ENCODE assay signal across 9 mouse cellular contexts in genomic region chr2:19759169-19759568, GRCm38 (mm10).
DNase-seq lines count a peak whose midpoint lies in the region; ATAC-seq lines count a peak whose summit lies in the region.
"Had no signal": no experiment of that assay in that cellular context is flagged by ENCODE, and none has a peak within 500 bp of the region (broad histone marks: within the 10 kb centered on the region; RNA-seq: fewer than 3 reads in every experiment).

No protein-coding gene starts in this region.

- no peak overlapping the region for H3K27ac ChIP-seq in hindbrain, embryonic 16.5 days (ENCODE audit: low read depth, low read length)
- no peak overlapping the region for H3K27ac ChIP-seq in hindbrain, embryonic 11.5 days (ENCODE audit: low read depth, low read length)
- H3K27ac ChIP-seq in kidney, embryonic 16.5 days (ENCODE audit: low read length): no peak overlapping the region

- H3K4me2 ChIP-seq in hindbrain, embryonic 16.5 days (ENCODE audit: low read length): no peak overlapping the region
- H3K4me2 ChIP-seq in hindbrain, embryonic 11.5 days (replicated peaks; ENCODE audit: low read depth, low read length): no peak overlapping the region
- H3K4me2 ChIP-seq in kidney, embryonic 16.5 days (replicated peaks; ENCODE audit: low read depth, low read length): no peak overlapping the region

- no peak for DNase-seq in hindbrain, embryonic 11.5 days (ENCODE audit: low spot score)
- peak; percentile 19 for DNase-seq in right cerebral cortex, adult 18-20 months
- no peak for DNase-seq in right cerebral cortex, postnatal 25 days
- DNase-seq in right cerebral cortex, postnatal 4 days: peak; percentile 25
- DNase-seq in yolk sac, embryonic 10.5 days (ENCODE audit: low spot score): no peak
- no peak for DNase-seq in urinary bladder, adult 2 months (ENCODE audit: low spot score)

- H3K9ac ChIP-seq in hindbrain, embryonic 16.5 days (ENCODE audit: low read depth, low read length): no peak overlapping the region
- no peak overlapping the region for H3K9ac ChIP-seq in hindbrain, embryonic 11.5 days (ENCODE audit: low read depth, low read length)
- H3K9ac ChIP-seq in kidney, embryonic 16.5 days (replicated peaks; ENCODE audit: low read length): no peak overlapping the region

- H3K4me1 ChIP-seq in hindbrain, embryonic 16.5 days (ENCODE audit: control insufficient read depth, insufficient read depth, low read depth, low read length): no peaks in the 10 kb centered on the region
- H3K4me1 ChIP-seq in hindbrain, embryonic 11.5 days (replicated peaks; ENCODE audit: control insufficient read depth, insufficient read depth, low read length): no peaks in the 10 kb centered on the region
- H3K4me1 ChIP-seq in kidney, embryonic 16.5 days (ENCODE audit: insufficient read depth, low read length): no peaks in the 10 kb centered on the region

- 63% methylated on average over 2 of the region's 2 CpGs for WGBS in hindbrain, embryonic 16.5 days
- 56% methylated on average over 2 of the region's 2 CpGs for WGBS in hindbrain, embryonic 11.5 days
- 44% methylated on average over 2 of the region's 2 CpGs for WGBS in kidney, embryonic 16.5 days

- peak; percentile 56 for ATAC-seq in hindbrain, embryonic 16.5 days
- no peak for ATAC-seq in hindbrain, embryonic 11.5 days (ENCODE audit: low FRiP score)
- ATAC-seq in kidney, embryonic 16.5 days (ENCODE audit: low FRiP score, low TSS enrichment): peak; percentile 23; the same call in 1 of the 2 replicates

- no peaks in the 10 kb centered on the region for H3K27me3 ChIP-seq in hindbrain, embryonic 16.5 days (replicated peaks; ENCODE audit: control insufficient read depth, insufficient read depth, low read length)
- no peaks in the 10 kb centered on the region for H3K27me3 ChIP-seq in hindbrain, embryonic 11.5 days (ENCODE audit: control insufficient read depth, insufficient read depth, low read length)
- no peaks in the 10 kb centered on the region for H3K27me3 ChIP-seq in kidney, embryonic 16.5 days (ENCODE audit: insufficient read depth, low read length)

- no peak overlapping the region for H3K4me3 ChIP-seq in hindbrain, embryonic 16.5 days (ENCODE audit: low read length)
- H3K4me3 ChIP-seq in hindbrain, embryonic 11.5 days (ENCODE audit: low read depth, low read length): no peak overlapping the region
- no peak overlapping the region for H3K4me3 ChIP-seq in kidney, embryonic 16.5 days (ENCODE audit: low read length)
- H3K4me3 ChIP-seq: erythroblast, embryonic 14.5 days had no signal

- H3K9me3 ChIP-seq in hindbrain, embryonic 16.5 days (ENCODE audit: control insufficient read depth, low read length): no peaks in the 10 kb centered on the region
- no peaks in the 10 kb centered on the region for H3K9me3 ChIP-seq in hindbrain, embryonic 11.5 days (ENCODE audit: control insufficient read depth, low read length)
- 0 out of 2 replicates have a peak, but pooled peaks cover 2% of the 10 kb centered on the region for H3K9me3 ChIP-seq in kidney, embryonic 16.5 days (ENCODE audit: low read length)

- no peaks in the 10 kb centered on the region for H3K36me3 ChIP-seq in hindbrain, embryonic 16.5 days (ENCODE audit: control insufficient read depth, insufficient read depth, low read length)
- H3K36me3 ChIP-seq in hindbrain, embryonic 11.5 days (ENCODE audit: control insufficient read depth, insufficient read depth, low read length): no peaks in the 10 kb centered on the region
- H3K36me3 ChIP-seq in kidney, embryonic 16.5 days (ENCODE audit: insufficient read depth, low read length): no peaks in the 10 kb centered on the region

Comparison
In these comparisons a context has a peak if more than half of its experiments do, and no peak if none do; other contexts are left out.
1. DNase-seq: peak in right cerebral cortex, adult 18-20 months (single experiment) and right cerebral cortex, postnatal 4 days (single experiment); none in hindbrain, embryonic 11.5 days (single experiment), right cerebral cortex, postnatal 25 days (single experiment), yolk sac, embryonic 10.5 days (single experiment) and urinary bladder, adult 2 months (single experiment).